Mouse (Mus musculus) hindbrain, embryonic 11.5 days (tissue): ENCODE data around the gene Cep57l1. TPM values are rescaled to one million over a fixed set of nuclear protein-coding genes. Genes with fewer than 3 reads are reported as not detected.

Source experiments
- polyA plus RNA-seq: library from polyadenylated mRNA; unstranded; fragments of >200 nt; fragmentation: Nextera tagmentation; extraction: Ambion mirVana; gene quantifications from 2 replicates; pipeline ENCODE4 v1.2.1, GENCODE M21; 2014

Gene Cep57l1
- polyA plus RNA-seq, 1 experiment from 2014 or later: 22.1 TPM

Other genes with a start within 250 kb of the Cep57l1 start
- gene Ccdc162, start 93.2 kb downstream of the Cep57l1 start, polyA plus RNA-seq: 0.74 and 0.92 TPM in 2 replicates
- 24.6 and 26.3 TPM in 2 replicates for gene Sesn1, start 64 bp upstream of the Cep57l1 start, polyA plus RNA-seq
- gene Armc2, start 208.6 kb upstream of the Cep57l1 start, polyA plus RNA-seq: 3.0 and 3.2 TPM in 2 replicates